Mouse (Mus musculus) limb, embryonic 15.5 days (tissue): ENCODE results near the gene Cacna1g. TPM values are rescaled to one million over a fixed set of nuclear protein-coding genes. Genes with fewer than 3 reads are reported as not detected.

Source experiments
- ATAC-seq: fragments of 200-750 bp; cut with Nextera tagmentation; 2 replicates; pipeline ENCODE4 v1.8.0; 2017; ENCODE audit warnings: low read depth, moderate TSS enrichment; ENCODE audit not compliant: insufficient number of reproducible peaks, low FRiP score, low TSS enrichment
- H3K27ac ChIP-seq: fragments of 300-500 bp; sonication (generic); 2 replicates; pipeline ENCODE4 v1.5.1; 2015; ENCODE audit warnings: moderate library complexity, mild to moderate bottlenecking, inconsistent platforms
- H3K27me3 ChIP-seq: fragments of 300-500 bp; sonication (generic); 2 replicates; pipeline ENCODE4 v1.6.1; 2015; ENCODE audit warnings: inconsistent platforms
- H3K36me3 ChIP-seq: fragments of 300-500 bp; sonication (generic); 2 replicates; pipeline ENCODE4 v1.6.1; 2015; ENCODE audit warnings: inconsistent platforms
- H3K4me1 ChIP-seq: fragments of 300-500 bp; sonication (generic); 2 replicates; pipeline ENCODE4 v1.6.1; 2015; ENCODE audit warnings: inconsistent platforms
- H3K4me2 ChIP-seq: fragments of 300-500 bp; sonication (generic); 2 replicates; pipeline ENCODE4 v1.6.1; 2015; ENCODE audit warnings: mild to moderate bottlenecking, inconsistent platforms
- H3K4me3 ChIP-seq: fragments of 300-500 bp; sonication (generic); 2 replicates; pipeline ENCODE4 v1.5.1; 2015; ENCODE audit warnings: mild to moderate bottlenecking, inconsistent platforms
- H3K9ac ChIP-seq: fragments of 300-500 bp; sonication (generic); 2 replicates; pipeline ENCODE4 v1.6.1; 2015; ENCODE audit warnings: inconsistent platforms
- H3K9me3 ChIP-seq: fragments of 300-500 bp; sonication (generic); 2 replicates; pipeline ENCODE4 v1.6.1; 2016; ENCODE audit warnings: inconsistent platforms
- WGBS: fragments of 180-500 bp; shearing (Covaris S2); methylation state at CpG from one replicate; pipeline ENCODE4 v1.1.7; 2015; 5-methylcytosine and 5-hydroxymethylcytosine counted together
- polyA plus RNA-seq: library from polyadenylated mRNA; unstranded; fragments of >200 nt; fragmentation: Nextera tagmentation; extraction: Ambion mirVana; gene quantifications from 2 replicates; pipeline ENCODE4 v1.2.1, GENCODE M21; 2015

Cacna1g gene
- polyA plus RNA-seq = 27.7 and 30.8 TPM in 2 replicates

DNA sequence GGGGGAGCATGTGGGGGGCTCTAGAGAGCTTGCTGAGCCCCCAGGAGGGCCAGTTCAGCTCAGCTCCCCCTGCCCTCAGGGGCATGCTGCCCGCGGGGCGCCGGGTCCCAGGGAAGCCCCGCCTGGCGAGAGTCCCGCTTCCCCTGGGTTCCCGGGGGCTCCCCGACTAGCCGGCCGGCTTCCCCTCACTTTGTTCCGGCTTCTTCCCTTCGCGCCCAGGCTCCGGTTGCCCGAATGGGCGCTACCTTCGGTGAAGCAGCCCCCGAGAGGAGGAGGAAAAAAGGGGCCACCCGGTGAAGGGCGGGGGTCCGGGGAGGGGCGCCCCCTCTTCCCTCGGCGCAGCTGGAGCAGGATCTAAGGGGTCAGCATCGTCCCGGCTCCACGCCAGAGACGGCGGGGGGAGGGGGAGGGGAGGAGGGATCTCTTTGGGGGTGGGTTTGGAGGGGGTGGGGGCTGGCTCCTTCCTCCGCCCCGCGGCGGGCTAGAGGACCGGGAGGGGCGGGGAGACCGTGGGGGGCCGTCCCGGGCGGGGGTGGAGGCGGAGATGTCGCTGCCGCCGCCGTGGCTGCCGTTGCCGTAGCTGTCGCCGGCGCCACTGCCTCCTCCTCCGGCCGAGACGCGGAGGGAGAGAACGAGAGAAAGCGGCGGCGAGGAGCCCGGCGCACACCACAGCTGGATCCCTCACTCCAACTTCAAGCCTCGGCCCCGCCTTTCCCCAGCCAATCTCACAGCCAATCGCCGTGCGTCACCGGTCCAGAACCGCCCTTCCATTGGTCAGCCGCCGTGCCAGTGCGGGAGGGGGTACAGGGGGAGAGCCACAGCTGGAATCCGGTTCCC is at the start of gene Cacna1g:
Cacna1g (minus strand) TSS at position 492 of the 837 bp plus-strand sequence.
- peaks cover 58% of the 10 kb centered on the region for H3K4me1 ChIP-seq

DNA sequence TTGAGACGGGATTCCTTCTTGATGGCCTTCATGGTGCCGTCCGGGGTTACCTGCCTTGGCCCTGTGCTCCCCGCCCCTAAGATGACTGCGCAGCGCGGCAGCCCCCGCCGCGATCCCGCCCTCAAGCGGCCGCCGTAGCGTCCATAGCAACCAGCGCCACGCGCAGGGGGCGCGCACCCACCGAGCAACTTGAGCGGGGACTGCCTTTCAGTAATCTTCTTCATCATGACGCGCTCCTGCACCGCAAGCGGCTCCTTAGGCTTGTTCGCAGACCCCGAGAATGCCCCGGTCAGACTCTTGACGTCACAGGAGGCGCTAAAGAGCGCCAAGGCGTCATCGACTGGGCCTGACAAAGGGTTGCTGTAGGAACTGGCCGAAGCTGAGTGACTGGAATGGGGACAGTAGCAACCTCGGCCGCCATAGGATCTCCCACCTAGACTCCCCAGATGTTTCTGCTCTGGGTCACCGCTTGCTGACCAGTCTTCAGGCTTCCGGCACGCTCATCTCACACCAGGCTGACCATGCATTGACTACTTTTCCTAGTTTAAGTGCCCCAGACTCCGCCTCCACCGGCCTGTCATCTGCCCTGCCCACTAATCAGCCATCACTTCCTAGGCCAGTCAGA is 47.3 kb upstream of the Cacna1g start, which contains the start of gene Mycbpap:
Mycbpap (minus strand) TSS at position 524 of the 625 bp plus-strand sequence.
- Histone ChIP-seq H3K4me2 (peak within 1 kb of the TSS; percentile 77), H3K9me3 (no peaks in the 10 kb centered on the region), H3K4me1 (peaks cover 20% of the 10 kb centered on the region), H3K27ac (no peak within 1 kb of the TSS), H3K36me3 (no peaks in the 10 kb centered on the region), H3K27me3 (no peaks in the 10 kb centered on the region), H3K9ac (peak within 1 kb of the TSS; percentile 44), H3K4me3 (peak within 1 kb of the TSS; percentile 52)
- WGBS = under 1% methylated on average over 42 of the region's 42 CpGs
- peak; percentile 72; the same call in 1 of the 2 replicates for ATAC-seq

More for the DNA sequence above, at the start of gene Cacna1g:
- Histone ChIP-seq H3K36me3 (no peaks in the 10 kb centered on the region), H3K4me3 (peak within 1 kb of the TSS; percentile 75), H3K27me3 (peaks cover 17% of the 10 kb centered on the region; the same call in 1 of the 2 replicates), H3K9ac (peak within 1 kb of the TSS; percentile 93), H3K9me3 (no peaks in the 10 kb centered on the region), H3K4me2 (peak within 1 kb of the TSS; percentile 72), H3K27ac (peak within 1 kb of the TSS; percentile 98)
- under 1% methylated on average over 36 of the region's 71 CpGs for WGBS
- peak; percentile 92 for ATAC-seq

DNA sequence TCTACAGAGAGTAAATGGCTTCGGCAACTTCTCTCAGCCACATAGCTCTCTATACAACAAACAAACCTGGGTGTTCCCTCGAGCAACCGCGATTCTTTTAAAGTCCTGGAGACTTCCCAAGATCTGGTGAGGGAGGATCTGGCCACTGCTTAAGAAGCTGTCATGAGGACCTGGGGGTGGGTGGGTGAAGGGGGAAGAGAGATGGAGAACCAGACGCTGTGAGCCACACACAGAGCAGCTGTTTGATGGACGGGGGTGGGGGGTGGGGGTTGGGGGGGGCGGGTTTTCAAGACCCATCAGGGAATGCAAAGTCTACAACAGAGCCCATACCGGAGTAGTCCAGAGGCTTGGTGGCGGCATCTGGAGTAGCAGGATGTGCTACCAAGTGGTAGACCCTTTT is 39.5 kb upstream of the Cacna1g start:
- WGBS = 31% methylated on average over 9 of the region's 9 CpGs
- Histone ChIP-seq H3K27me3 (no peaks in the 10 kb centered on the region), H3K4me1 (no peaks in the 10 kb centered on the region; the same call in 1 of the 2 replicates), H3K36me3 (no peaks in the 10 kb centered on the region), H3K4me2 (no peak overlapping the region), H3K27ac (no peak overlapping the region), H3K4me3 (no peak overlapping the region), H3K9ac (no peak overlapping the region), H3K9me3 (no peaks in the 10 kb centered on the region)
- ATAC-seq = no peak

DNA sequence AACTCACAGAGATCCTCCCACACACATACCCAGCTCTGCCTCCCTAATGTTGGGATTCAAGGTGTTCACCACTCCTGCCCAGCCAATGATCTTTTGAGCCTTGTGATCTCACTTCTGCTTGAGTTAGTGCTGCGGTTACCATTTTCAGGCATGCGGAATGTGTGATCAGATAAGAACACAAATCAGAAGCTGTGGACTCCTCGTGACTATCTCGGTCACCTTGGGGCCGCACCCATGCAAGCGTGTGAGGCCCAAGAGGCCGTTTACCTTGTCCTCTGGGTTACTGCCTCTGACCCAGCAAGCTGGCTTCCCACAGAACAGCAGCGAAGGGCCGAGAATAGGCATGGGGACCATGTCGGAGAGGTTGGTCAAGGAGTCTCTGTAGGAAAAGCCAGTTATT is 35.0 kb upstream of the Cacna1g start:
- no peaks in the 10 kb centered on the region for H3K27me3 ChIP-seq
- no peak overlapping the region for H3K4me3 ChIP-seq
- no peak overlapping the region for H3K27ac ChIP-seq
- H3K9me3 ChIP-seq = no peaks in the 10 kb centered on the region
- H3K9ac ChIP-seq = no peak overlapping the region
- H3K4me1 ChIP-seq = no peaks in the 10 kb centered on the region; the same call in 1 of the 2 replicates
- no peak for ATAC-seq
- WGBS = 90% methylated on average over 10 of the region's 10 CpGs
- H3K36me3 ChIP-seq = no peaks in the 10 kb centered on the region
- no peak overlapping the region for H3K4me2 ChIP-seq

DNA sequence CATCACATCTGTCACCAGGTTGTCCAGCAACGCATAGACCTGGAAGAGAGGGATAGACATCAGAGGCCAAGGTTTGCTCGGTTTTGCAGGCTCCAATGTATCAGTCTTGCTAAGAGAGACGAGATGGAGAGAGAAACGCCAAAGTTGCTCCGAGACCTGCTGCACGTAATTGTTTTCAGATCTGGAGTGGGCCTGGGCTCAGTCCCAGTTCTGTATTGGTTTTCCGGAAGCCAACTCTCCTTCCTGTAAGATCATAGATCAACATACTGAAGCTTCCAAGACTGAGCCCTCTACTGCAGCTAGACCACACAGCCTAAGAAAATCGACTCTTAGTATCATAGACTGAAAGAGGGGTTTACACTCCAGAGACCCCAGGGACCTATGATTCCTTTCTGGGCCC is 27.5 kb upstream of the Cacna1g start:
- Histone ChIP-seq H3K27ac (no peak overlapping the region), H3K36me3 (no peaks in the 10 kb centered on the region), H3K27me3 (no peaks in the 10 kb centered on the region), H3K4me3 (no peak overlapping the region), H3K9ac (no peak overlapping the region), H3K4me2 (no peak overlapping the region), H3K9me3 (no peaks in the 10 kb centered on the region), H3K4me1 (peaks cover 38% of the 10 kb centered on the region)
- ATAC-seq = no peak
- WGBS = 59% methylated on average over 8 of the region's 8 CpGs

DNA sequence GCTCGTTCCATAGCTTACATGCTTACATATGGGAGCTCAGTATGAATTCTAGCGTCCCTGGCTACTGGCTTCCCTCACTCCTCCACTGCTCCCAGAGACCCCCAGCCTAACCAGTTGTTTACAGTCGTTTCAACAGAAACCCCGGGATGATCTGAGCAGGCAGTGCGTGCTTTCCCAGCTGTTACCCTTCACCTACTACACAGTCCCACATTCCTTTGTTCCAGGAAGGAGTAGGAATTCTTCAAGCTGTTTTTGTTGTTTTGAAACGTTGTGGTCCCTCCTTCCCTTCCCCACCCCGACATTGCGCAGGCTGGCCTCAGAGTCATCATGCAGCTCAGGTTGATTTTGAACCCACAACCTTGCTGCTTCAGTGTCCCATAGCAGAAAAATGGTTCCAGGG is 26.4 kb upstream of the Cacna1g start:
- H3K27ac ChIP-seq = no peak overlapping the region

DNA sequence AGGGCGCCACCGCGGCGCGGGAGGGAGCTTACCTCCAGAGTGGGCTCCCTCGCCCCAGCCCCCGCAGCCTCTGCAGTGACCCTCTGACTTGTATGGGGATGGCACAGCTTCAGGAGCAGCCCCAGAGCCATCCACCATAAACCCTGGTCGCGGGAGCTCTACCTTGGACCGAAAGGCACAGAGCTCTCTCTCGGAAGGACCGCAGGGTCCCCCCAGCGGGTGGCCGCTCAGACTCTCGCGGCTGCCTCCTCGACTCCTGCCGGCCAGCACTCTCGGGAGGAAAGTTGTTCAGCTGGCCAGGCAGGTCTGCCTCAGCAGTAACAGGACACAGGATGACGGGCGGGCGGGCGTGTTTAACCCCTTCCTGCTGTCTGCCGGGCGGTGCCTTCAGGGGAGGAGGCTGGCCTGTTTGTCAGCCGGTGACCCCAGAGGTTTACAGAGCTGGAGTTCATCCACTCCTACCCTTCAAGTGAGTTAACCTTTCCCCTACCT is 25.7 kb upstream of the Cacna1g start, which contains the start of gene Epn3:
Epn3 (minus strand) TSS at position 314 of the 492 bp plus-strand sequence.
- Histone ChIP-seq H3K9me3 (no peaks in the 10 kb centered on the region), H3K27ac (peak within 1 kb of the TSS; percentile 73), H3K36me3 (no peaks in the 10 kb centered on the region), H3K4me3 (peak within 1 kb of the TSS; percentile 39), H3K4me1 (peaks cover 38% of the 10 kb centered on the region), H3K4me2 (peak within 1 kb of the TSS; percentile 71), H3K9ac (peak within 1 kb of the TSS; percentile 44), H3K27me3 (no peaks in the 10 kb centered on the region)
- under 1% methylated on average over 26 of the region's 26 CpGs for WGBS
- peak; percentile 50; the same call in 1 of the 2 replicates for ATAC-seq

More for the DNA sequence above, 26.4 kb upstream of the Cacna1g start:
- Histone ChIP-seq H3K27me3 (no peaks in the 10 kb centered on the region), H3K36me3 (no peaks in the 10 kb centered on the region), H3K9ac (no peak overlapping the region), H3K9me3 (no peaks in the 10 kb centered on the region), H3K4me3 (peak overlapping the region; percentile 39; the same call in 1 of the 2 replicates), H3K4me2 (peak overlapping the region; percentile 71), H3K4me1 (peaks cover 38% of the 10 kb centered on the region)
- no peak for ATAC-seq
- 25% methylated on average over 8 of the region's 8 CpGs for WGBS

DNA sequence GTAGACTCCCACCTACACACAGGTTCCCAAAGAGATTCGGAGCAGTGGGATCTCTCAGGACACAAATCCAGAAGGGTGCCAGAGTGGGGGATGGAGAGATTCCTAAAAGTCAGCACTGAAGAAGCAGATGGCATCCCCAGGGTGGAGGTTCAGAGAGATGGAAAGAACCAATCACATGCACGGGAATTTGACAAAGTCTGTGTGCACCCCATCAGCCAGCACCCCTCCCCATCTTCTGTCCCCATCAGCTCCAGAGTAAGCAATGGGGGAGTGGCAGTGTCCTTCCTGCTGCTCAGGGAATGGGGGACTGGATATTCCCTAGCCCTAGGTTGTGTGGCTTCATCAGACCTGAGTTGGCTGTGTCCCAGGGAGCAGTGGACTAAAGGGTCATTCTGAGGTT is 25.0 kb upstream of the Cacna1g start:
- Histone ChIP-seq H3K27ac (peak overlapping the region; percentile 73), H3K4me2 (peak overlapping the region; percentile 71), H3K4me1 (peaks cover 38% of the 10 kb centered on the region), H3K27me3 (no peaks in the 10 kb centered on the region), H3K9me3 (no peaks in the 10 kb centered on the region), H3K4me3 (peak overlapping the region; percentile 39), H3K36me3 (no peaks in the 10 kb centered on the region), H3K9ac (no peak overlapping the region)
- WGBS = 4% methylated on average over 2 of the region's 2 CpGs
- no peak for ATAC-seq

DNA sequence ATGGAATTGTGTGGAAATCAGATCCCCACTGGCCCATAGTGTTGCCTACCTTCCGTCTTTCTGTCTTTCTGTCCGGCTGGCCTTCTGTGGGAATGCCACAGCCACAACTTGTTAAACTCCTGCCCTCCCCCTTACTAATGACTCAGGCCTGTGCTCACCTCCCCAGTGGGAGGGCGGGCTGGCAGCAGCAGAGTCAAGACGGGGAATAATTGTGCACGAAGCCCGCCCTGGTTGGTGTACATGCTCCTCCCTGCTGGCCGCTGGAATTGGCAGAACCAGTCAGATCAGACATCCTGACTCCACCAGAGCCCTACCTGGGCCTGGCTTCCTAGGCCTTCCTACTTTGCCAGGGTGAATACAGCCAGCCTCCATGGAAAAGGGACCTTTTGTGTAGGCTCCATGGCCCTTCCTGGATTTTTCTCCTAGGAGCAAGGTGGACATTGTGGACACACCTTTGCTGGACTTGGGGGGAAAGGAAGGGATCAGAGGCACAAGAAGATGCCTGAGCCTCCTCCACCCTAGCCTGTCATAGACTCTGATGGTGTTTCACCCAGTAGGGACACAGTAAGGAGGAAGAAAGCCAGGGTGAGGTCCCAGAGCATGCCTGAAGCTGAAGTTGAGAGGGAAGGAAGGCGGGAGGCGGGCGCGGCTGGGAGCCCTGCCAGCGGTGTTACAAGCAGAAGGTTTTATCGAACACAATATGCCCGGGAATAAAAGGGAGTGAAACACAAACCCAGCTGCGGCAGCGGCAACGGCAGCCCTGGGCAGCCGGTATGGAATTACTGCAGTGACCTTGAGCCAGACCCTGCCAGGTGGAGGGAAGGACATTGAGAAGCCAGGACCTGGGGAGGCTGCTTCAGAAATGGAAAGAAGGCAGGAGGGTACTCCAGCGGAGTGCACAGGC is 24.3 kb upstream of the Cacna1g start:
- WGBS = 11% methylated on average over 19 of the region's 19 CpGs
- Histone ChIP-seq H3K9ac (no peak overlapping the region), H3K27ac (peak overlapping the region; percentile 73), H3K4me1 (peaks cover 38% of the 10 kb centered on the region), H3K27me3 (no peaks in the 10 kb centered on the region), H3K4me2 (peak overlapping the region; percentile 71), H3K36me3 (no peaks in the 10 kb centered on the region), H3K9me3 (no peaks in the 10 kb centered on the region), H3K4me3 (peak overlapping the region; percentile 39)
- ATAC-seq = no peak

DNA sequence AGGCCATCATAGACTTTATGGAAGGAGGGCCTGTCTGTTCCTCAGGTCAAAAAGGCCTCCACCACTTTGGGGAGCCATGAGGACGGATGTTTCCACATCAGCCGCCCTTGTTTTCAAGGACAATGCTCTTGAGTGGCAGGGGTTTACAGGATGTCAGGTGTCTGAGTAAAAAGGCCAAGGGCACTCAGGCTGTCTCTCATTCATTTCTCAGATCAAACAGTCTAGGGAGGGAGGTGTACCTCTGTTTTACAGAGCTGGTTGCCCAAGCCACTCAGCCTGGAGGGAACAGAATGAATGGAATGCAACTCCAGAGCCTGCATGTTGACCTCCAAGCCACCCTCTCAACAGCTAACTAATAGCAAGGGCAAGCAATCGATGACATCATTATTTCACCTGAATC is 21.4 kb upstream of the Cacna1g start:
- Histone ChIP-seq H3K9me3 (no peaks in the 10 kb centered on the region), H3K27me3 (no peaks in the 10 kb centered on the region), H3K27ac (no peak overlapping the region), H3K9ac (no peak overlapping the region), H3K4me3 (no peak overlapping the region), H3K4me1 (peaks cover 49% of the 10 kb centered on the region), H3K4me2 (no peak overlapping the region), H3K36me3 (no peaks in the 10 kb centered on the region)
- ATAC-seq = no peak
- 85% methylated on average over 3 of the region's 3 CpGs for WGBS

DNA sequence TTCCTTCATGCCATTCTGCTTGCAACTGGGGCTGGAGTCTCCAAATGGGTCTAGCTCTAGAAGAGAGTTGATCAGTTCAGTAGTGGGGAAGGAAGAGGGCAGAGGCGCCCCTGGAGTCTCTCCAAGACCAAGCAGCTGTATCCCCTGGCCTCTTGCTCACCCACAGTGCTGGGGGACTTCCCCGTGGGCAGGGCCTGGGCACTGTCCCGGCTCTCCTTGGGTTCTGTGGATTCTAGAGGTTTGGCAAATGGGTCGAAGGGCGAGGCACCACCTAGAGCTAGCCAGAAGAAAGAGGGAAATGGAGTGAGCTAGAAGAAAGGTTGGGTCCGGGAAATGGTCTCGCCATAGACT is 17.7 kb upstream of the Cacna1g start:
- no peaks in the 10 kb centered on the region for H3K9me3 ChIP-seq
- H3K4me3 ChIP-seq = peak overlapping the region; percentile 52
- H3K27me3 ChIP-seq = no peaks in the 10 kb centered on the region
- WGBS = 74% methylated on average over 7 of the region's 7 CpGs
- ATAC-seq = no peak
- peak overlapping the region; percentile 86 for H3K4me2 ChIP-seq
- peaks cover 21% of the 10 kb centered on the region for H3K4me1 ChIP-seq
- H3K36me3 ChIP-seq = no peaks in the 10 kb centered on the region
- no peak overlapping the region; the same call in 1 of the 2 replicates for H3K9ac ChIP-seq
- H3K27ac ChIP-seq = no peak overlapping the region
